Mouse (Mus musculus): ENCODE measurements around the gene Sez6l2.
A peak's percentile ranks its signal among the peaks of the same experiment; 100 is the strongest.

Sez6l2 gene

DNA sequence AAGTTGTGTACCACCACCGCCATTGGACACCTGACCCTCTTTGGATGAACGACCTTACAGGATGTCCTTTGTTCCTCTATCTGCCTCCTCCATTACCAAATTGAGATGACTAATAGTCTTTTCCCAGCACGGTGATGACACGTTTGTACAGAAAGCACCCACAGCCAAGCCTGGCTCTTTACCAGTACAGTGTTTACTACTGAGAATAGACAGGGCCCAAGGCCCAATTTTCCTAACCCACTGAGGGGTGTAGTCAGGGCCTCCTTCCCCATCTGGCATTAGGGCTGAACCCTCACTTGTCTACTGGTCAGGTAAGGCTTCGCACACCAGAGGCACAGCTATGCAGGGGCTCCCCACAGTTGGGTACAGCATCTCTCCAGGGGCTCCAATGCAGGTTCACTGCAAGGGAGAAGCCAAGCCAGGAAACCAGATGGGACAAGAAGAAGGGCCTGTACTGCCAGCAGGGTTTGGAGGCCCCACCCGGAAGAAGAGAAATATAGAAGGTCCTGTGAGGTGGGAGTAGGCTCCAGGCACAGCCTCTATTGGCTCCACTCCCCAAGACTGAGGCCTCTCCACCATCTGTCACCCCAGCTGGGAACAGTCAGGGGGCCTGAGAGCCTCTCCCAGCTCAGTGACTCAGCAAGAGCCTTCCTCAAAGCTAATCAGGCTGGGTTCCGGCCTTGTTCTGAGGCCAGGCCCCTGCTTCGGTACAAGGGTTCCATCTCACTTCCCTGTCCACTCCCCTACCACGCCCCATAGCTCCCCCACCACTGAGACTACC lies 58.1 kb downstream of the Sez6l2 start:
- DNase-seq (ENCODE audit: low read depth), result peak; percentile 84

DNA sequence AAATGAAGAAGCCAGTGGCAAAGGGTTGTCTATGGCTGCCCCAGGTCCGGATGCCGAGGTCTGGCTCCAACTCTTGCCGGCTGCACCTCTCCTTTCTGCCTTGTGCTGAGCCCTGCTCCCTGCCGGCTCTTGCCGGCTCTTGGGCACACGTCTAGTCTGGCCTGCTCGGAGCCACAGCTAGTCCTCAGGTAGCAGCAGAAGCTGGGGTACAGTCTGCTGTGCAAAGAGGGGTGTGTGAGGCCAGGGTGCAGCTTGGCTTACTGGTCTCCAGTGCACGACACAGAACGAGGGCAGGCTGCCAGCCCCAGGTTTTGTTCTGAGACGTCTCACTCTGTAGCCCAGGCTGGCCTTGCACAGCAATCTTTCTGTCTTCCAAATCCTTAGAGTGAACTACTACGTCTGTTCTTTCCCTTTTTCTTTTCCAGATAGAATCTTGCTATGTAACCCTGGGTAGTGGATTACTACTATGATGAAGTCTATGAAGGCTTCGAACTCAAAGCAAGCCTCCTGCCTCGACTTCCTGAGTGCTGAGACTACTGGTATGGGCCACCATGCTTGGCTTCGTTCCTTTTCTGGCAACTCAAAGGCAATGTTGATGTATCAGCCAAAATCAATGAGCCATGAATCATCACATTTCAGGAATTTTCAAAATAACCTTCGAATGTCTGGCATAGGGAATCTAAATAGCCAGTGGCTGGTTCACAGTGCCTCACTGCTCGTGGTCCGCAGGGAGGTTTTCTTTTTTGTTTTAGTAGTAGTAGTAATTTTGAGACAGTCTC lies 59.1 kb downstream of the Sez6l2 start:
- peak; percentile 30 for DNase-seq (ENCODE audit: low read depth)

DNA sequence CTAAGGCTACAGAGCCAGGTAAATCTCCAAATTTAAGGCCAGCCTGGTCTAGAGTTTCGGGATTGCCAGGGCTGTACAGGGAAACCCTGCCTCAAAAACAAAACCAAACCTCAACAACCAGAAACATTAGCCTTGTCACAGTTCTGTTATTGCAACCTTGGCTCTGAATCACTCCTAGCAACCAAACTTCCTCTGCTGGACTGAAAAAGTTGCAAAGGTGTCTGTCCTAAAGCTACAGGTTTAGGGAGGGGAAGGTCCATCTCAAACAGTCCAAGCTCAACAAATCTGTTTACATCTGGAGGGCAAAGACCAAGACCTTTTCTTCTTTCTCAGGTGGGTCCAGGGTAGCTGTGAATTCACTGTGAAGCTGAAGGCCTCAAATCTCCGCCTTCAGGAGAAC lies 60.7 kb downstream of the Sez6l2 start:
- DNase-seq (ENCODE audit: low read depth), result no peak

DNA sequence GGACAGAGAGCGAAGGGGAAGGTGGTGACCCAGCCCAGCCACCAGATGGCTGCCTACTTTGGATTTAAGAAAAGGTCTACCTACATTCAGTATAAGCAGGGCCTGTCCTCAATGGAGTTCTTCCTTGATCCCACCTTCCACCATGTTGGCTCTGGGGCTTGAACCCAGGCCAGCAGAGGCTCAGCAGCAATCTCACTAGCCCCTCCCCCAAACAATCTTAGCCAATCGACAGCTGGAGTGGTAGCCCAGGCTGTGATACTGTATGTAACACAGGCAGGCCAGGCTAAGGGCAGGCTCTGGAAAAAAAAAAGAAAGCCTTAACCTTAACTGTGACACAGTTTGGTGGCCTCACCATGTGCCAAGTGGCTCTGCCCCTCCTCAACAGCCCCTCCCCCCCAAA lies 61.4 kb downstream of the Sez6l2 start:
- DNase-seq (ENCODE audit: low read depth), result no peak

DNA sequence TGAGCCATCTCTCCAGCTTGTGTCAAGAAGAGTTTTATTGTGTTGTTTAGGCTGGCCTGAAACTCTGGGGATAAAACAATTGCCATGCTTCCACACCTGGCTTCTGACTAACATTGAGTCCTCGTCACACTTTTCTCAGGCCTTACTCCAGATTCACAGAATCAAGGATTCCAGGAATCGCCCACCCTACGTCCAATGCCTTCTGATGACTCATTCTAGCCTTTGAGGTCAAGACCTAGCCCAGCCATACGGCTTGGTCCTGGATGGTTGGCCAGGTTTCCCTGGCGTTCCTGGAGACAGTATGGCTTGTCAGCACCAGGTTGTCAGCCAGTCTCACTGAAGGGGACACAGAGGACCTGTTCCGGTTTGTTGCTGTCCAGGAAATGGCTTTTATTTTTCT lies 62.0 kb downstream of the Sez6l2 start:
- no peak for DNase-seq (ENCODE audit: low read depth)

DNA sequence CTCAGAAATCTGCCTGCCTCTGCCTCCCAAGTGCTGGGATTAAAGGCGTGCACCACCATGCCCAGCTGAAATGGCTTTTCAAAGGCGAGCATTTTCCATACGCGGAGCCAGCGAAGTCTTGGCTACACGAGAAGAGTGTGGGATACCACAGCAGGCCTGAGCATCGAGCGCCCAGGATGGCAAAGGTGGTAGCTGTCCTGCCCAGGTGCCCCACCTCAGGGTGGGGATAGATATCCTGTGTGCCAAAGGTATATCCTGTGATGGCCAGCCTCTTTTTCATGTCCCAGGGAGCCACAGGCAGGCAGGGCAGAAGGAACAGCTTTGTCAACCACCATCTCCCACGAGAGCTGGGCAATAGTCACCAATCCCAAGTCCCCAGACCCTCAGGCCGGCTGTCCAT lies 62.5 kb downstream of the Sez6l2 start:
- no peak for DNase-seq (ENCODE audit: low read depth)

DNA sequence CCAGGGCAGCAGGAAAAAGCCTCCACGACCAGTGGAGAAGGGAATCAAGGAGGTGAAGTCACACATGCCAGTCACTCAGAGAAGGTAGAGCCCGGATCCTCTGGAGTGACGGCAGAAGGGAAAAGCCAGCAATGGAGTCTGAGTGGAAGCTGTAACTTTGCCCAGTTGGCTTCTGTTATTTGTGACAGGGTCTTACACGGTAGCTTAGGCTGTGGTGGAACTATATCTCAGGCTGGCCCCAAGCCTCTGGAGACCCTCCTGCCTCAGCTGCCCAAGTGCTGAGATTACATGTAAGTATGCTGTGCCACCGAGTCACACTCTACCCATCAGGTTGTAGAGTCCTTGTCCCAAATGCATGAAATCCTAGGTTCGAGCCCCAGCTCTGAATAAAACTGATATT lies 63.0 kb downstream of the Sez6l2 start:
- no peak for DNase-seq (ENCODE audit: low read depth)

DNA sequence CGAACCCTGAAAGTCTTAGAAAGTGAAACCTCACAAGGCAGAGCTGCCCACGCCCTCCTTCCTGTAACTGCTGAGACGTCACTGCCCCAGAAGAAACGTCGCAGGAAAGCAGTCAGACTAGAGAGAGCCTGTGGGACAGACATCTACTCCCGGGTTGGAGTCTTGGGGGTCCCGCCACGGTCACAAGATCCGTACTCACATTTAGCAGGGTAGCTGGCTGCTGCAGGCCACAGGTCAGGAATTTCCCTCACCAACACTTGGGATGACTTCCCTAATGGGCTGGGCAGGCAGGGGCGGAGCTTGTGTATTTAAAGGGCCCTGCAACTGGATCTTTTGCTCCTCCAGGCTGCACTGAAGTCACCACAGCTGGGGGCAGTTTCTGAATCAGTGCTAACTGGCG lies 64.0 kb downstream of the Sez6l2 start, which contains the start of gene Mvp:
Gene Mvp, minus strand, starts transcription at position 302 of the 400 bp plus-strand sequence.
- DNase-seq (ENCODE audit: low read depth), result peak; percentile 86

DNA sequence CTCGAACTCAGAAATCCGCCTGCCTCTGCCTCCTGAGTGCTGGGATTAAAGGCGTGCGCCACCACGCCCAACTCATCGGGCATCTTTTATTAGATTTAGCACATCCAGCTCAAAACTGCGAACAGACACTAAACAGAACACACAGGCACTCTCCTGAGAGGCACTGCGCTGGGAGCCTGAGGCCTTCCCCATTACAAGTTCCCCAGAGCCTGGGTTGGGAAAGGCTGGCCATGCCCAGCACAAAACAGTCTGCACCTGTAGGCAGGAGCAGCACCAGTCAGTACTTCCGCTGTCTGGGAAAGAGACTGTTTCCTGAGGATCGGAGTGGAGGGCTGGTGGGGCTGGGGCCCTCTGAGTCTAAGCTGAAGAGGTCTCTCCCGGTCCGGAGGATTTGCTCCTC lies 64.6 kb downstream of the Sez6l2 start:
- DNase-seq (ENCODE audit: low read depth), result no peak

DNA sequence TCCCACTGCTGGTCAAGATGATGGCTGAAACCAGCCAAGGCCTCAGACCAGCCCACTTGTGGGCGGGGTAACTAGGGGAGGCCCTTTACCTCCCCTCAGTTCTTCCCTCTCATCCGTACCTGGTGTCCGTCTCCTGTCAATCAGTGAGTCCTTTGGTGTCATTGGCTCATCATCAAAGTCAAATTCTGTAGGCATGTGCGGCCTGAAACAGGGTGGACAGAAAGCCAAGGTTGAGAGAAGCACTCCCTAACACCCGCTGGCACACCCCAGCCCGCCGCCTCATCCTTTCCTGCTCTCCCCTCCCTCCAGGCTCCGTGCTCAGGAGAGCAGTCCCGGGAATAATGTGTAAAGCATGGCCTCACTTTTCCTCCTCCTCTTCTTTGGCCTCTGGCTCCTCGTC lies 65.7 kb downstream of the Sez6l2 start:
- peak; percentile 78 for DNase-seq (ENCODE audit: low read depth)

DNA sequence TGATC lies 65.9 kb downstream of the Sez6l2 start, which contains the start of gene Pagr1b:
Gene Pagr1b, minus strand, starts transcription at position 4 of the 5 bp plus-strand sequence.
- no peak for DNase-seq (ENCODE audit: low read depth)

DNA sequence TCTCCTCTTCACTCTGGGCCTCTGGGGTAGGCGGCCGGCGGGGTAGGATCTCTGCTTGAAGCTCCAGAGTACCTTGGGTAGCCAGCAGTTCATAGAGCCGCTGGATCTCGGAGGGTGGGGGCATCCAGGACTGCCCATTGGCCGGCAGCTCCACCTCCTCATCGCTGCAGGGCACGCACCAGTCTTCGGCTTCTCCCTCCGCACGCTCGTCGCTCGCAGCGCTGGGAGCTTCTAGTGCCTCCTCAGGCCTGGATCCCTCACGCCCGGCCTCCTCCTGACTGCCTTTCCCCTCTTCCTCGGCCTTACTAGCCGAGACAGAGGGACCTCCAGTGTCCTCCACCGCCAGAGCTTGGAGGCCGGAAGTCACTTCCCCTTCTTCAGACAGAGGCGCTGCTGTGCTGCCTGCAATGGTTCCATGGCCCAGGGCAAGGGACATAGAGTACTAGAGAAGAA lies 66.1 kb downstream of the Sez6l2 start:
- peak; percentile 68 for DNase-seq (ENCODE audit: low read depth)

DNA sequence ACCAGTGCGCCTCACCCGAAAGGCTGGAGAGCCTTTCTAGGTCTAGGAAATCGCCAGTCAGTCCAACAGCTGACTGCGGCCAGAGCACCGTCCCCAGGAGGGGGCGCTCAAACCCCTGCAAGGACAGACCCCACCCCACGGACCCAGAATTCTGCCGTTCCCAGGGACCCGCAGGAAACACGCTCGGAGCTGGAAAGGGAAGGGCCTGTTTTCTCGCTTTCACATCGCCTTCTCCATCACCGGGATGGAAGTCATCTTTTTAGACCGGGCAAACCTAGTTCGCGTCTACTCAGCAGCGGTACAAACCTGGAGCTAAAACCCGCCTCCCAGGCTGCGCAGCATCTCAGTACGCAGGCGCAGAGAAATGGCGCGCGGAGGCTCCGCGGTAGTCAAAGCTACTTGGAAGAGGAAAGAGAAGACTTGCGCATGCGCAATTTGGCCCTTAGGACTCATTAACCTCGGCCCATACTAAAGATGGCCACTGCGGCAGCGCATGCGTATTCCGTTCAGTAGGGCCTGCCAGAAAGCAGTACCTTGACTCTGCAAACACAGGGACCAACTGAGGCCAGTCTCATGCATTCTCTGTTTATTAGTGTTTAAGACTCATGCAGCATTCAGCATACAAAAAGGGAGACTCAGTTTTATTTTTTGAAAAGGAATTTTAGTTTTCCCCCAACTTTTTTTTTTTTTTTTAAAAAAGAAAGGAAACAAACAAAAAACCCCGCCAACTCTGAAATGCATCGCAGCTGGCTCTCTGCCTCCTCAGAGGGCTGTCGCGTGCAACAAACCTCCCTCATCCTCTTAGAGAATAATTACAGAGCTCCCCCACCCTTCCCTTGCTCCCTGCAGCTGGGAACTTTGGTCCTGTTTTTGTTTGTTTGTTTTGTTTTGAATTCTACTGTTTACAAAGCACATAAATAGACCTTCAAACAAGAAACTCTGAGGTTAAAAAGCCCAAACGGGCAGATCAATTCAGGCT lies 66.9 kb downstream of the Sez6l2 start, which contains the start of gene Pagr1a:
Gene Pagr1a, minus strand, starts transcription at position 382 of the 979 bp plus-strand sequence.
- peak; percentile 99 for DNase-seq (ENCODE audit: low read depth)

DNA sequence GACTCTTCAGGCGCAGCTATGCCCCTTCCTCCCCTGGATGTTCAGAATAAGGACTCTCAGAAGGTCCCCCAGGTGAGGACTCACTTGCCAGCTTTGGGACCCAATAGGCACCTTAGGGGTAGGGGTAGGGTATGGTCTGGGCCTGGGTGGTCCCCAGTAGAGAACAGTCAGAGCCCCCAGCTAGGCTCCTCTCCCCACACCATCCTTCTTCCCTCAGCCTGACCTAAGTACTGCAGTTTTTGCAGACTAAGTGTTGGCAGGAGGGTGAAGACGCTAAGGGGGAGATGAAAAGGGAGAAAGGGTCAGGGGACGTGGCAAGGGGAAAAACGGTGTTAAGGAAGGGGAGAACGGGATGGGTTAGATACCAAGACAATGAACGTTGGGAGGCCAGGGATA lies 67.6 kb downstream of the Sez6l2 start:
- DNase-seq (ENCODE audit: low read depth), result no peak

DNA sequence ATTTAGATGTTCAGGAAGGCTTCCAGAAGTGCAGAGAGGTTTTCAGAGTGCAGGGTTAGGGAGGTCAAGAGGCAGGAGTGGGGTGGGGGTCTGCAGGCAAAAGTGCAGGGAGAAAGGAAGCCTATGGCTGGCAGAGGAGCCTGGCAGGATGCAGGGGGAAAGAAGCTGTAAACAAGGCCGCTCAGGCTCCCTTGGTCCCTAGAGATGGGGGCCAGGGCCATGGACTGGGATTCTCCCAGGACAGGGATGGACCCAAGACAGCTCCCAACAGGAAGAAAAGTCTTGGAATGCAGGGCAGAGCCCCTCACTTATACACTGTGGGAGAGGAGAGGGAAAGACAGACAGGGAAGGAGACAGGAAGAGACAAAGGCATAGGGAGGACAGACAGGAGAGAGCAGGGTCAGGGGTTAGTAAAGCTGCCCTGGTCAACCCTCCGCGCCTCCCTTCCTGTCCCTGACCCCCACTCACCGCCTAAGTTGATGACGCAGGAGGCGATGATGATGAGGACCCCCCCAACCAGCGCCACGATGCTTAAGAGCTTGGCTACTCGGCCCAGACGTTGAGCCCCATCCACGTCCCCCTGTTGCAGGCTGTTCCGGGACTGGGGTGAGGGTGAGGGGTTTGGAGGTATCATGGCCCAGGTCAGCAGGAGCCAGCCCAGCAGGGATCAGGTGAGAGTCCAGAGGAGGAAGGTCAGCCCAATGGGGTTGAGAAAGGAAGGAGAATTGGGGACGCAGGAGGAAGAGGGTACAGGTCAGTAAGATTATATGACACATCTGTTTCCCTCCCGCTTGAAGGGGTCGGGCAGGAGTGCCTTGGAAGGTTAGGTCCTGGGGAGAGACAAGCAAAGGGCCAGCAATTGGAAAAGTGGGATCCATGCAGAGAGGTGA lies 68.3 kb downstream of the Sez6l2 start:
- DNase-seq (ENCODE audit: low read depth), result no peak

DNA sequence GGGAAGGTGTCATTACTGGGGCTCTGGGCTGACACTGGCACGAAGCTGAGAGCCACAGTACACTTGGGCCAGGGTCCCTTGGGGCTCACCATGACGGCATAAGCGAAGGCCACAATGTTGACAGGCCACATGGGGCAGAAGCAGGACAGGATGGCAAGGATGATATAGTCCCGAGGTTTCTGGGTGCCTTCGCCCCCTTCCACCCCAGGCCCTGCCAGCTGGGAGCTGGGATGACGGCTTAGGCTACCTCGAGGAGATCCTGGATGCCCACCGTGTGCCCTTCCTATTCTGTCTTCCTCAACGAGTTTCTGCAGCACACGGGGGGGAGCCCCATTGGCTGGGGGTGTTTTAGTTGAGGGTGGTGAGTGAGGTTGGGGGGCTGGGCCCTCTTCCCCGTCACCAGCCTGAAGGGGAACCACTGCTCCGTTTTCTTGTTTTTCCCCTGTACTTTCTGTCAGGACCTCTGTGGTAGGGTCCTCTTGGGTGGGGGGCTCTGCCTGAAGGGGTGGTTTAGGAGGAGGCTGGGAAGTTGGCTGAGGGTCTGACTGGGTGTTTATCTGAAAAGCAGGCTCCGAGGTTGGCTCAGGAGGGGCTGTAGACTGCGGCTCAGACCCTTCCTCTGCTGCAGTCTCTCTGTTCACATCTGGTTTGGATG lies 69.1 kb downstream of the Sez6l2 start:
- no peak for DNase-seq (ENCODE audit: low read depth)

DNA sequence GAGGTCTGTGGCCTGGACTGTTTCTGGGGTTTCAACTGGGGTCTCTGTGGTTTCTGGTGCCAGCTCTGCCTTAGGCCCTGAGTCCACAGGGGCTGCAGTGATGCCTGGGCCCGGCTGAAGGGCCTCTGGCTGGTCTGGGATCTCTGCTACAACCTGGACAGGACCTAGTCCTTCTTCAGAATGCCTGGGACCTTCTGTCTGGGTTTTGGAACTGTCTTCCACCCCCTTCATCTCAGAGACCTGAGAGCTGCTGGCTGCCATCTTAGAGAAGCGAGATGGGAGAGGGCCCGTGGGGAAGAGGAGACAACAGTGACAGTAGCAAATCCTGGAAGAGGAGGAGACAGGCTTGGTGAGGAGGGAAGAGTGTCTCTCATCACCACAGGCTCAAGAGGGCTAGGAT lies 69.7 kb downstream of the Sez6l2 start:
- no peak for DNase-seq (ENCODE audit: low read depth)
